Mouse (Mus musculus) stomach, embryonic 16.5 days (tissue): ENCODE measurements around the gene Trak1. TPM values are rescaled to one million over a fixed set of nuclear protein-coding genes. Genes with fewer than 3 reads are reported as not detected.

Experiments
- ATAC-seq: fragments of 200-750 bp; cut with Nextera tagmentation; 2 replicates; pipeline ENCODE4 v1.8.0; 2017; ENCODE audit warnings: moderate number of reproducible peaks, moderate TSS enrichment; ENCODE audit not compliant: insufficient read depth, low FRiP score
- H3K27ac ChIP-seq: fragments of 300-500 bp; sonication (generic); 2 replicates; pipeline ENCODE4 v1.5.1; 2014; ENCODE audit warnings: low read length
- H3K27me3 ChIP-seq: fragments of 300-500 bp; sonication (generic); 2 replicates; pipeline ENCODE4 v1.6.1; 2014; ENCODE audit warnings: low read length, control low read depth, mixed read lengths; ENCODE audit not compliant: control insufficient read depth, insufficient read depth
- H3K36me3 ChIP-seq: fragments of 300-500 bp; sonication (generic); 2 replicates; pipeline ENCODE4 v1.6.1; 2014; ENCODE audit warnings: low read length; ENCODE audit not compliant: control insufficient read depth, insufficient read depth
- H3K4me1 ChIP-seq: fragments of 300-500 bp; sonication (generic); 2 replicates; pipeline ENCODE4 v1.6.1; 2014; ENCODE audit warnings: low read length, control low read depth, mixed read lengths; ENCODE audit not compliant: control insufficient read depth, insufficient read depth
- H3K4me2 ChIP-seq: fragments of 300-500 bp; sonication (generic); 2 replicates; pipeline ENCODE4 v1.6.1; 2014; ENCODE audit warnings: low read depth, low read length, mixed read lengths
- H3K4me3 ChIP-seq: fragments of 300-500 bp; sonication (generic); replicated peaks from 2 replicates; pipeline ENCODE4 v1.5.1; 2014; ENCODE audit warnings: mild to moderate bottlenecking, low read length
- H3K9ac ChIP-seq: fragments of 300-500 bp; sonication (generic); 2 replicates; pipeline ENCODE4 v1.6.1; 2014; ENCODE audit warnings: low read length
- H3K9me3 ChIP-seq: fragments of 300-500 bp; sonication (generic); replicated peaks from 2 replicates; pipeline ENCODE4 v1.6.1; 2016; ENCODE audit warnings: low read length, control low read depth; ENCODE audit not compliant: control insufficient read depth
- WGBS: fragments of 180-500 bp; shearing (Covaris S2); extraction: QIAGEN DNeasy Blood & Tissue Kit; methylation state at CpG from one replicate; pipeline ENCODE4 v1.1.7; 2014; 5-methylcytosine and 5-hydroxymethylcytosine counted together
- polyA plus RNA-seq: library from polyadenylated mRNA; unstranded; fragments of >200 nt; fragmentation: Nextera tagmentation; extraction: Ambion mirVana; gene quantifications from 2 replicates; pipeline ENCODE4 v1.2.1, GENCODE M21; 2015

Trak1 gene
- polyA plus RNA-seq, 1 experiment from 2014 or later: 24.1 TPM

DNA sequence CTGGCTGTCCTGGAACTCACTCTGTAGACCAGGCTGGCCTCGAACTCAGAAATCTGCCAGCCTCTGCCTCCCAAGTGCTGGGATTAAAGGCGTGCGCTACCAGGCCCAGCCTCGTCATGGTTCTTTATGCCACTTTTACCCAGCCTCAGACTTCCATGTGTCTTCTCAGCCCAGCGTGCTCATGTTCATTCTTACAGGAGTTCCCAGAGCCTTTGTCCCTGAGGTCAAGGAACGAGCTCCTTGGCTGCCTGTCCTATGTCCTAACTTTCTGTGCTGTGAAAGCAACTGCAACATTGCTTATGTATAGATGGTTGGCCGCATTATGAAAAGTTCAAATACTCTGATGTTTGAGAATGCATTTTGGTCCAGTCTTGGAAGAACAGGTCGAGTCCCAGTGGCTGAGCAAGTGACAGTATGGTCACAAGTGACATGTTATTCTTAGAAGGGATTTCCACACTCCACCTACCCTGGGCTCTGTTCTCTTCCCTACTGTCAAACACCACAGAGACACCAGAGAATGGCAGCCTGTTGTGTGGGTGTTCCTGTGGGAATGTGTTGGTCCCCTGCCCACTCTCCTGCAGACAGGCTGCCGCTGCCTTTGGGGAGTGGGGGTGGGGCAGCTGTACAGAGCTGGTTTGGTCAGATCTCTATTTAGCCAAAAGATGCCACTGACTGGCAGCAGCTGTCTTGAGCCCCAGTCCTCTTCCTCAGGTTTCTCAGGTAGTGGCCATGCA lies 90.4 kb downstream of the Trak1 start:
- Histone ChIP-seq H3K4me1 (peaks cover 6% of the 10 kb centered on the region; the same call in 1 of the 2 replicates), H3K9ac (no peak overlapping the region), H3K9me3 (no peaks in the 10 kb centered on the region), H3K4me3 (no peak overlapping the region), H3K27me3 (no peaks in the 10 kb centered on the region), H3K36me3 (no peaks in the 10 kb centered on the region), H3K4me2 (no peak overlapping the region), H3K27ac (no peak overlapping the region)
- no peak for ATAC-seq
- WGBS: 77% methylated on average over 9 of the region's 9 CpGs

- Histone ChIP-seq H3K36me3 (no peaks in the 10 kb centered on the region), H3K27me3 (no peaks in the 10 kb centered on the region), H3K4me1 (0 out of 2 replicates have a peak, but pooled peaks cover 6% of the 10 kb centered on the region), H3K4me2 (no peak overlapping the region), H3K9me3 (no peaks in the 10 kb centered on the region), H3K27ac (no peak overlapping the region), H3K9ac (no peak overlapping the region), H3K4me3 (no peak overlapping the region)
- 61% methylated on average over 13 of the region's 13 CpGs for WGBS
- no peak for ATAC-seq
Observed at GRCm38 (mm10) chr9:121388273-121388931, 91.1 kb downstream of the Trak1 start.

DNA sequence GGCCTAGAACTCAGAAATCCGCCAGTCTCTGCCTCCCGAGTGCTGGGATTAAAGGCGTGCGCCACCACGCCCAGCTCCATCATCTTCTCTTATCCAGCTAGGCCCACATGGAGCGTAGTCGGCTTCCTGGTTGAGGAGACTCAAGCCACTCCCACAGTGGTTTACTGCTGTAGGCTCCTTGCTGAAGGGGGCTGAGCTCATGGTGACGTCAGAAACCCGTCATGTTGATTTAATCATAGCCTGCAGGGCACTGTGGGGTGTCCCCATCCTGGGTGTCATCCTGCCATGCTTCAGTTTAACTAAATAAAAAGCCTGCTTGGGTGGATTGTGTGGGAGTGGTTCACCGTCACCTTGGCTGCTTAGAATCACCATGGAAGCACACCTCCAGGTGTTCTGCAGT lies 92.0 kb downstream of the Trak1 start:
- Histone ChIP-seq H3K4me3 (no peak overlapping the region), H3K27me3 (no peaks in the 10 kb centered on the region), H3K36me3 (no peaks in the 10 kb centered on the region), H3K27ac (no peak overlapping the region), H3K9ac (no peak overlapping the region), H3K9me3 (no peaks in the 10 kb centered on the region), H3K4me1 (0 out of 2 replicates have a peak, but pooled peaks cover 6% of the 10 kb centered on the region), H3K4me2 (no peak overlapping the region)
- 87% methylated on average over 10 of the region's 10 CpGs for WGBS
- ATAC-seq: no peak

- H3K36me3 ChIP-seq: no peaks in the 10 kb centered on the region
- H3K27ac ChIP-seq: no peak overlapping the region
- 93% methylated on average over 13 of the region's 13 CpGs for WGBS
- no peaks in the 10 kb centered on the region for H3K9me3 ChIP-seq
- ATAC-seq: no peak
- H3K9ac ChIP-seq: no peak overlapping the region
- no peak overlapping the region for H3K4me2 ChIP-seq
- no peak overlapping the region for H3K4me3 ChIP-seq
- 0 out of 2 replicates have a peak, but pooled peaks cover 9% of the 10 kb centered on the region for H3K4me1 ChIP-seq
- H3K27me3 ChIP-seq: no peaks in the 10 kb centered on the region
Observed at GRCm38 (mm10) chr9:121391898-121392297, 94.6 kb downstream of the Trak1 start.

DNA sequence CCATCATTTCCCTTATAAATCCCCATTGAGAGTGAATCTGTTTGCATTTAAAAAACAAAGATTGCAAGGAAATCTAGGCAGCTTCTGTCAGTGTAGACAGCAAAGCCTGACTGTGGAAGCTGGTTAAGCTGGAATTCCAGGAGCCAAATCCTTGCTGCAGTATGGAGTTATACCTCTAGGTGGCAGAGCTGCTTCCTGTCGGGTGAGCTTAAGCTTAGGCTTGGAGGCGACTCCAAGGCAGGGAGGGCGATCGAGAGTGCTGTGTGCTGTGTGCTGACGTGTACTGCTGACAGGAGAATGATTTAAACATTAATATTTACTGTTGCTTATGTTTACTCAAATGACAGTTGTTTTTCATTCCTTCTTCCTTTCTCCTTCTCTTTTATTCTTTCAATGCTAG lies 95.1 kb downstream of the Trak1 start:
- peaks cover 12% of the 10 kb centered on the region; the same call in 1 of the 2 replicates for H3K4me1 ChIP-seq
- H3K4me3 ChIP-seq: no peak overlapping the region
- no peak overlapping the region for H3K9ac ChIP-seq
- no peak overlapping the region for H3K27ac ChIP-seq
- H3K4me2 ChIP-seq: no peak overlapping the region
- no peaks in the 10 kb centered on the region for H3K36me3 ChIP-seq
- H3K27me3 ChIP-seq: no peaks in the 10 kb centered on the region
- no peak for ATAC-seq
- 36% methylated on average over 5 of the region's 5 CpGs for WGBS
- no peaks in the 10 kb centered on the region for H3K9me3 ChIP-seq

DNA sequence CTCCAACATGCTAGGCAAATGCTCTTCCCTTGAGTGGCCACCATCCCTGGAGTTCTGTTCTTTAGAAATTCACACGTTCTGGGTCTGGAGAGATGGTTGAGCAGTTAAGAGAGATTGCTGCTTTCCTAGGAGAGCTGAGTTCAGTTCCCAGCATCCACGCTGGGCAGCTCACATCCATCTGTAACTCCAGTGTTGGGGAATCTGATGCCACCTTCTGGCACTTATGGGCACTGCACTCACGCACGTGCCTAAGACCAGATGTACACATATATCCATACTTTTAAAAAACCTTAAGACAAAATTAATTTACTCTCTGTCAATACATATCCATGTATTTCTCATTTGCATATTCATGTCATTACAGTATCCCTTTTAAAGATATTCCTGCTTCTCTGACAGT lies 95.8 kb downstream of the Trak1 start:
- Histone ChIP-seq H3K27me3 (no peaks in the 10 kb centered on the region), H3K27ac (no peak overlapping the region), H3K4me1 (peaks cover 12% of the 10 kb centered on the region), H3K9me3 (no peaks in the 10 kb centered on the region), H3K36me3 (no peaks in the 10 kb centered on the region), H3K4me2 (no peak overlapping the region), H3K4me3 (no peak overlapping the region), H3K9ac (no peak overlapping the region)
- WGBS: 92% methylated on average over 4 of the region's 4 CpGs
- ATAC-seq: no peak

DNA sequence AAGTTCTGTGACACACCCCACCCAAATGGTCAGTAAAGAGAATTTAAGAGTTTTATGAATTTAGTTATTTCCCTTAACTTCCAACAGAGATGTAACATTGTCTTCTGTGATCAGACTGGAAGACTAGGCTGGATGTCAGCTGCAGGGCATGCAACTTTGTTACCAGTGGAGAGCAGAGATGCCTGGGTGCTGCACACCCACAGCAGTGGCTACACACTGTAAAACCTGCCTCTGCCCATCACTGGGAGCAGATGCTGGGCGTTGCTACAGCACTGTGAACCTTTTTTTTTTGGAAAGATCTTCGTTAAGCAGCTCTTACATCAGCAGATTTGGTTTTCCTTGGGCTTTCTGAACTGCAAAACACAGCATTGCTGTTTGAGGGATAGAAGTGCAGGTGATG lies 97.6 kb downstream of the Trak1 start:
- no peak overlapping the region for H3K4me2 ChIP-seq
- no peak for ATAC-seq
- H3K9ac ChIP-seq: no peak overlapping the region
- 82% methylated on average over 2 of the region's 2 CpGs for WGBS
- no peak overlapping the region for H3K4me3 ChIP-seq
- H3K4me1 ChIP-seq: peaks cover 19% of the 10 kb centered on the region
- H3K27me3 ChIP-seq: no peaks in the 10 kb centered on the region
- no peak overlapping the region for H3K27ac ChIP-seq
- no peaks in the 10 kb centered on the region for H3K9me3 ChIP-seq
- no peaks in the 10 kb centered on the region for H3K36me3 ChIP-seq

DNA sequence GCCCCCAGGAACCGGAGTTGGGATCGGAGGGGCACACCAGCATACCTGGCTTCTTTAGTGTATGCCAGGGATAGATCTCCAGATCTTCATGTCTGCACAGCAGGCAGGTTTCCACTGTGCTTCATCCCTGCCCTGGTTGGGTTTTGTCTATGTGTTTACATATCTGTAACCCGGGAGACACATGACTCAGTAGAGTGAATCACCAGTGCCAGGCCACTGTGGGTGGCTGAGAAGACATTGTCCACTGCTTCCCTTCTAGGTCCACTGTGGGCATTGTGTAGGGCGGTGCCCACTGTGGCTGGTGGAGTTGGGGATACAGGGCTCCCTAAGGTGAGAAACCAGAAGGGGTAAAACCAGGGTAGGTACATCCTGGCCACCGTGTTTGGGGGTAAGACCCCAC lies 98.5 kb downstream of the Trak1 start:
- no peak overlapping the region for H3K27ac ChIP-seq
- WGBS: 82% methylated on average over 5 of the region's 5 CpGs
- ATAC-seq: no peak

DNA sequence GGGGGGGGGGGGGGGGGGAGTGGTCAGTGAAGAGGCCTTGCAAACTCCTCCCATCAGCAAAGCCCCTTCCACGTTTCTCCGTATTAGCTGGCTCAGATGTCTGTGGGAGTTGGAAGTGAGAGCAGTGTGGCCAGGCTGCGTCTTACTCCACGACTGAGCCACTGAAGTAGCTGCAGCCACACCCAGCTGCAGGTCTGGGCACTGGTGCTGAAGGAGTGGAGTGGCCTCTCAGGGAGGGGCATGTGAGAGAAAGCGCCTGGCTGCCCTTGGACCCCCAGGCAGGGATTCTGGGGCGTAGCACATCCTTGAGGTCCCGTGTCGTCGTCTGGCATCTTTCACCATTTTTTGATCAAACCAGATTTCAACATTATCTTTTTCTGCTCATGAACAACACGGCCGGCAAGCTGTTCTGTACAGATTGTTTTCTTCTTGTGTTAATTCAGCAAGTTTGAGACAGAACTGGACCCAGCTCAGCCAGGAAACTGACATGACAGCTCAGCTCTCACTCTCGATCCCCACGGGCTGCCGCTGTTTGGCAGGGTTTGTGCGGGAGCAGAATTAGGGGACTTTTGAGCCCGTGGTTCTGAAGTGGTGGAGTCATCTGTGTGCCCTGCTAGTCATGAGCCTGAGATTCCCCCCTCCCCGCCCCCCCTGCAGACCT lies 100.9 kb downstream of the Trak1 start:
- WGBS: 44% methylated on average over 17 of the region's 17 CpGs
- no peaks in the 10 kb centered on the region for H3K27me3 ChIP-seq
- peaks cover 19% of the 10 kb centered on the region for H3K4me1 ChIP-seq
- no peaks in the 10 kb centered on the region for H3K36me3 ChIP-seq
- peak; percentile 54 for ATAC-seq
- peak overlapping the region; percentile 66 for H3K27ac ChIP-seq
- no peak overlapping the region for H3K9ac ChIP-seq
- no peak overlapping the region for H3K4me2 ChIP-seq
- no peak overlapping the region for H3K4me3 ChIP-seq
- no peaks in the 10 kb centered on the region for H3K9me3 ChIP-seq

More for the DNA sequence above, 98.5 kb downstream of the Trak1 start:
- Histone ChIP-seq H3K36me3 (no peaks in the 10 kb centered on the region), H3K4me1 (peaks cover 19% of the 10 kb centered on the region), H3K4me2 (no peak overlapping the region), H3K9ac (no peak overlapping the region), H3K27me3 (no peaks in the 10 kb centered on the region), H3K9me3 (no peaks in the 10 kb centered on the region), H3K4me3 (no peak overlapping the region)
